Mouse (Mus musculus): ENCODE measurements at regions not wholly inside any gene's neighbourhood (a gene's known extent, or its start where the extent isn't known, plus 50 kb on each side); places are given as distances from the start of the nearest gene placed in this dataset.

DNA sequence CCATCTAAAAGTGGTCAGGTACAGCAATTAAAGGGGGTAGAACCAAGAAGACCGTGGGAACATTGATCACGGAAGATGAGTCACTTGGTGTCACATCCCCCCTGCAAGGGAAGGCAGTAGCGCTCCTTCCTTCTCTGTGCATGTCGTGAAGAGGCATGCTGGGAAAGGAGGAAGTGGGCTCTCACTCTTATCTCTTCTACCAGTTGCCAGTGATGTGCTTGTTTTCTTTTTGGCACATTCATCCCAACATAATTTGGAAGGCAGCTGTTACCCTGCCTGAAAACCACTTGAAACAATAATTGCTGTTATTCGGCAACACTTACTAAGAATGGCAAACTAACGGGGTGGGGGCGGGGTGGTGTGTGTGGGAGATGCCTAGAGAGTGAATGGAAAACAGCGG lies 161.0 kb upstream of the Tmpo start:
- Histone ChIP-seq H3K27ac (replicated peaks) (no peak overlapping the region), H3K36me3 (no peaks in the 10 kb centered on the region), H3K4me2 (no peak overlapping the region), H3K4me3 (no peak overlapping the region), H3K27me3 (no peaks in the 10 kb centered on the region), H3K9me3 (no peaks in the 10 kb centered on the region; the same call in 1 of the 2 replicates), H3K4me1 (replicated peaks) (no peaks in the 10 kb centered on the region), H3K9ac (no peak overlapping the region)
- 85% methylated on average over 8 of the region's 8 CpGs for WGBS
- ATAC-seq (ENCODE audit: low read depth): no peak

DNA sequence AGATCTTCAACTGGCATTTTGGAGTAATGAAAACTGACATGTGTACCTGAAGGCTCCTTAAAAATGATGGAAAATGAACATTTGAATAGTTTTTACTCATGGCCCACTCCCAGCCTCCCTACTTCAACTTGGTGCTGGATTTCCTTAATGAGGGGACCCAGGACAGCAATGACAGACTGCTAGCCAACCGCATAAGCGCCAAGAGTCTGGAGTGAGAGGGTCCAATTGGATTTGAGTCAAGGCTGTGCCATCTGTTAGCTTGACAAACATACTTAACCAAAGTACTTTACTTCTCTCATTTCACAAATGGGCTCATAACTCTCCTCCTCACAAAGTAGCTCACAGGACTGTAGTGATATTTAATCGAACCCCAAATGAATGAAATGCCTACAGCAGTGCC lies 158.2 kb upstream of the Tmpo start:
- Histone ChIP-seq H3K4me3 (no peak overlapping the region), H3K4me1 (replicated peaks) (no peaks in the 10 kb centered on the region), H3K9ac (no peak overlapping the region), H3K9me3 (no peaks in the 10 kb centered on the region; the same call in 1 of the 2 replicates), H3K27ac (replicated peaks) (no peak overlapping the region), H3K27me3 (no peaks in the 10 kb centered on the region), H3K36me3 (no peaks in the 10 kb centered on the region), H3K4me2 (no peak overlapping the region)
- WGBS: 95% methylated on average over 3 of the region's 3 CpGs
- no peak for ATAC-seq (ENCODE audit: low read depth)

DNA sequence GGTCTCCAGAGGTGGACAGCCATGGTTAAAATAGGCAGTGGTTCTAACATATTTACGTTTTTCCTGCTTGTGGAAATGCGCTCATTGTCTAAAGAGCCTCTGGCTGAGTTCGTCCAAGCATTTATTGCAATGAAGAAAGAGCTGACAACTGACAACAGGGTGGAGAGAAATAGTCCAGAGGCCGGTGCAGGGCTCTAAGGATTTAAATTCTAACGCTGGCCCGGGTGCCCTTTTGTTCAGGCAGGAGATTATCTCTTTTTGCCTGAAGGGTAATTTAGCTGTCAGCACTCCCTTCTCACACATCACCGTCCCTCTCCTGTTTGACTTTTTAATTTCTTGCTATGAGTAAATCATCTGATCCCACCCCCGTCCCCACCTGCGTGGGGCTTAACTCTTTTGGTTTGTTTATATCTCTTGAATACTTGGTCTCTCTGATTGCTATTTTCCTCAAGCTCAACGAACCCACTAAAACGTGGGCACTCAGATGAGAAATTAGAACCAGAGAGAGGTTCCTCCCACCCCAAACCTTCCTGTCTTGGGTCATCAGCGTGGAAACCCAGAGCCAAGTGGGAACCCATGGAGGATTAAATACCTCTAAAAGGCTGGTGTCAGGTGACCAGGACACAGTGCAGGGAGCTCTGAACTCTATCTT lies 145.7 kb upstream of the Tmpo start:
- no peaks in the 10 kb centered on the region for H3K4me1 ChIP-seq (replicated peaks)
- H3K27ac ChIP-seq (replicated peaks): no peak overlapping the region
- 47% methylated on average over 12 of the region's 12 CpGs for WGBS
- no peak overlapping the region for H3K9ac ChIP-seq
- no peak for ATAC-seq (ENCODE audit: low read depth)
- no peaks in the 10 kb centered on the region for H3K9me3 ChIP-seq
- H3K36me3 ChIP-seq: no peaks in the 10 kb centered on the region
- H3K4me2 ChIP-seq: no peak overlapping the region
- H3K4me3 ChIP-seq: no peak overlapping the region
- no peaks in the 10 kb centered on the region for H3K27me3 ChIP-seq

DNA sequence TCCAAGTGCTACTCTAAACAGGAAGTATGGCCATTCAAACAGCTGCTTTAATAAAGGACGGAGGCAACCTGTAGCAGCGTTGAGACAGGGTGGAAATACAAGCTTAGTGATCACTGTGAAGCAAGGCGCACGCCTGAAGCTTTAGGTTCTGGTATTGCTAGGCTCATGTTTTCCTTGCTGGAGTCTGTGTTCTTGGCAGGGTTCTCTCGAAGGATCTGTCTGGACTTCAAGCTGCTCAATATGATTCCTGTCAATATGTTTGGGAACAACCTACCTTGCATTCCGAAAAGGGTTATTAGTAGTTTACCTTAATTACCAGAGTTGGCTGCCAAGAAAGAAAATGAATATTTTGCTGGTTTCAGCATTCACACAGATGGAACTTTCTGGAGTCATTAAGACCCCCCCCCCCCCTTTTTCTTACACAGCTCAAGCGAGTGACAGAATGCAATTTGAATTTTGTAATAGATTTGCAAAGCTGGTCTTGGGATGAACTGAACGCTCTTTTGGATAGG lies 145.1 kb upstream of the Tmpo start:
- no peaks in the 10 kb centered on the region for H3K36me3 ChIP-seq
- H3K4me2 ChIP-seq: no peak overlapping the region
- no peaks in the 10 kb centered on the region for H3K9me3 ChIP-seq
- H3K4me1 ChIP-seq (replicated peaks): no peaks in the 10 kb centered on the region
- H3K9ac ChIP-seq: no peak overlapping the region
- no peaks in the 10 kb centered on the region for H3K27me3 ChIP-seq
- H3K27ac ChIP-seq (replicated peaks): no peak overlapping the region
- no peak for ATAC-seq (ENCODE audit: low read depth)
- no peak overlapping the region for H3K4me3 ChIP-seq
- whole genome bisulfite sequencing: 87% methylated on average over 8 of the region's 8 CpGs

DNA sequence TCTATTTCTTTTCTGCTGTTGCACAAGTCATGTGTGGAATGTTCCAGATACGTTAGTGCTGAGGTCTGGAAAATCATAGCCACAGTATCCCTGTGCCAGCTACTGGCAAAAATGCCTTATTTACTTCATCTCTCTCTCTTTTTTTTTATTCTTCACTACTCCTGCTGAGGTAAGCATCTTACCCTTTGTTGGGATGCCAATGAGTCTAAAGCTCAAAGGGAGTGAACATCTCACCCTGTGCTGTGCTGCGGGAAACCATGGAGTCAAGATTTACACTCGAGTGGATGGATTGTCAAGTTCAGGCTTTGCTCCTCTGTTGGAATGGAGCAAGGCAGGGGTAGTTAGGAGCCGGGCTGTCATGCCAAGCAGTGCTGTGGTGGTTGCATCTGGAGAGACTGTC lies 140.1 kb upstream of the Tmpo start:
- H3K36me3 ChIP-seq: no peaks in the 10 kb centered on the region
- WGBS: 85% methylated on average over 4 of the region's 4 CpGs

DNA sequence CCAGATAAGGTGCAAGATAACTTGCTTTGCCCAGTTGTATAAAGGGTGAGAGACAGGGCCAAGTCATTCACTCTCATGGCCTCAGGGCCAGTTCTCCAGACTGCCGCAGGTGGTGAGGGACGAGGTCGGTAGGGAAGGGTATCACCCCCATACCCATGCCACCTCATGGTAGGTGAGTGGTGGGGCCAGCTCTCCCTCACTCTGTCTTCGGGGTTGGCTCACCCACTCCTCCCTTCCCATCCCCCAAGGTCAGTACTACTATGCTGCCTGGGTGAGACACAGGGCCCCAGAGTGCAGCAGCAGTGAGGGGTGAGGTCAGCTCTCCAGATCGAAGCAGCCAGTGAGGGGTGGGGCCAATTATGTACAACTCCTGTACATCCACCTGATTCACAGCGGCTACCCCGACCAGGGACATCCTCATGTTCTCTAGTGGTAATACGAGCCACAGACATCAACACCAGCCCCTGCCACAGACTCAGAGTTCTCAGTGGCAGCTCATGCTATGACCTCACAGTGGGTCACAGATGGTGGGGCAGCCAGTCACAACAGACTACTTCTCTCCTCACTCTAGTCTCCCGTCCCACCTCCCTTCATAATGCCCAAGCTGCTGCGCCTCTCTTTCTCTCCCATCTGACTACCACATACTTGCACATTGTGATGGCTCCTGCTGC lies 138.5 kb upstream of the Tmpo start:
- no peak overlapping the region for H3K4me3 ChIP-seq
- WGBS: 87% methylated on average over 10 of the region's 10 CpGs
- no peak overlapping the region for H3K9ac ChIP-seq
- no peaks in the 10 kb centered on the region for H3K36me3 ChIP-seq
- H3K4me2 ChIP-seq: no peak overlapping the region
- no peaks in the 10 kb centered on the region for H3K27me3 ChIP-seq
- ATAC-seq (ENCODE audit: low read depth): no peak
- H3K4me1 ChIP-seq (replicated peaks): no peaks in the 10 kb centered on the region
- no peak overlapping the region for H3K27ac ChIP-seq (replicated peaks)
- no peaks in the 10 kb centered on the region for H3K9me3 ChIP-seq

More for the DNA sequence above, 140.1 kb upstream of the Tmpo start:
- H3K9ac ChIP-seq: no peak overlapping the region
- H3K27ac ChIP-seq (replicated peaks): no peak overlapping the region
- no peak for ATAC-seq (ENCODE audit: low read depth)
- H3K27me3 ChIP-seq: no peaks in the 10 kb centered on the region
- no peaks in the 10 kb centered on the region for H3K4me1 ChIP-seq (replicated peaks)
- H3K4me3 ChIP-seq: no peak overlapping the region
- no peaks in the 10 kb centered on the region for H3K9me3 ChIP-seq
- no peak overlapping the region for H3K4me2 ChIP-seq

DNA sequence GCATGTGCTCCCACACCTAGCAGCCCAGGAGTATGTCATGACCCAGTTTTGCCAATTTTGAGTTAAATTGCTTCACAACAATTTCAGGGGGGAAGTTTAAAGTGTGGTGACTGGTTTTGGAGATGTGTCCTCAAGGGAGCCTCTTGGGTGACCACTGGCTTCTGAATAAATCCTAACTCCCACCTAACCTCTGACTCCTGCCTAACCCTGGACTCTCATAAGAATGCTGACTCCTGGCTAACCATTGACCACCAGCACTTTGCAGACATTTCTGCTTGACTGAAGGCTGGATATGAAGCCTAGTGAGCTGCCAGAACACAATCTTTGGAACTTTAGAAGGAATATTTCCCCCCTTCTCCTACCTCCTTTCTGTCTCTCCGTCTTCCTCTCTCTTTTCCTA lies 133.3 kb upstream of the Tmpo start:
- no peak overlapping the region for H3K4me2 ChIP-seq
- 91% methylated on average over 1 of the region's 1 CpGs for WGBS
- no peak for ATAC-seq (ENCODE audit: low read depth)
- H3K36me3 ChIP-seq: no peaks in the 10 kb centered on the region
- no peak overlapping the region for H3K9ac ChIP-seq
- H3K4me3 ChIP-seq: no peak overlapping the region
- no peaks in the 10 kb centered on the region for H3K27me3 ChIP-seq
- H3K4me1 ChIP-seq (replicated peaks): no peaks in the 10 kb centered on the region; the same call in 1 of the 2 replicates
- H3K27ac ChIP-seq (replicated peaks): no peak overlapping the region
- no peaks in the 10 kb centered on the region for H3K9me3 ChIP-seq

DNA sequence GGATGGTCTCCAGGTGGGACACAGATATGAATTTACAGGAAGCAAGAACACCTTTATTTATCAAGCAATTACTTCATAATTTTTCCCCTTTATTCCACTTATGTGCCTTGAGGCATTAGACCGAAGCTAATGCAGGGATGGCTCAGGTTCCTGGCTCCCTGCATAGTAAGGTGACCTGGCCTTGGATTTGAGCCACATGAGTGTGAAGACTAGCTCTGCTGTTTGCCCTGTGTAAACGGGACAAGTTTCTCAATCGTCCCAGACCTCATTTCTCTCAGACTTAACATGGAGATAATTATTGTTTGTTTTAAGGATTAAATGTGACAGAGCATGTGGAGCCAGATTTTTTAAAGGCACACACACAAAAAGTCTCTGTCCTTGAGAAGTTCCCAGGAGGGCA lies 132.2 kb upstream of the Tmpo start:
- H3K27me3 ChIP-seq: no peaks in the 10 kb centered on the region
- H3K4me3 ChIP-seq: no peak overlapping the region
- H3K27ac ChIP-seq (replicated peaks): no peak overlapping the region
- no peaks in the 10 kb centered on the region for H3K36me3 ChIP-seq
- H3K4me1 ChIP-seq (replicated peaks): no peaks in the 10 kb centered on the region; the same call in 1 of the 2 replicates
- H3K9ac ChIP-seq: no peak overlapping the region
- no peaks in the 10 kb centered on the region for H3K9me3 ChIP-seq
- ATAC-seq (ENCODE audit: low read depth): no peak
- H3K4me2 ChIP-seq: no peak overlapping the region
- WGBS: 66% methylated on average over 3 of the region's 3 CpGs

DNA sequence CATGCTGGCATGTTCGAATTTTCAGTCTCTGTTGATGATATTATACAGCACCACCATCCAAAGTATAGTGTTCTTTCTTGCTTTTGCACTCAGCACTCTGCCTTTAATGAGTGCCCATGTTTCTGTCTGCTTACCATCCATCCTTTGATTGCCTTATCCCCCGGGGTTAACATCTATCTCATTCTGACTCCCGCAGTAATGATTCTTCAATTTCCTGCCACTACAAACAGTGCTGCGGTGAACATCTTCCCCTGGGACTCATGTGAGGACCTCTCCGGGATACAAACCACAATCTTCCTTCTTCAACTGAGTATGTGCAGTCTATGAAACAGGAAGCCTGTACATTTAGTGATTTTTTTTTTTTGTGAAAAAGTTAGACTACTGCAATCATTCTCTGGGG lies 131.8 kb upstream of the Tmpo start:
- 59% methylated on average over 5 of the region's 5 CpGs for WGBS
- Histone ChIP-seq H3K9me3 (no peaks in the 10 kb centered on the region), H3K4me1 (replicated peaks) (no peaks in the 10 kb centered on the region; the same call in 1 of the 2 replicates), H3K4me2 (no peak overlapping the region), H3K27me3 (no peaks in the 10 kb centered on the region), H3K9ac (no peak overlapping the region), H3K36me3 (no peaks in the 10 kb centered on the region), H3K27ac (replicated peaks) (no peak overlapping the region), H3K4me3 (no peak overlapping the region)
- no peak for ATAC-seq (ENCODE audit: low read depth)

DNA sequence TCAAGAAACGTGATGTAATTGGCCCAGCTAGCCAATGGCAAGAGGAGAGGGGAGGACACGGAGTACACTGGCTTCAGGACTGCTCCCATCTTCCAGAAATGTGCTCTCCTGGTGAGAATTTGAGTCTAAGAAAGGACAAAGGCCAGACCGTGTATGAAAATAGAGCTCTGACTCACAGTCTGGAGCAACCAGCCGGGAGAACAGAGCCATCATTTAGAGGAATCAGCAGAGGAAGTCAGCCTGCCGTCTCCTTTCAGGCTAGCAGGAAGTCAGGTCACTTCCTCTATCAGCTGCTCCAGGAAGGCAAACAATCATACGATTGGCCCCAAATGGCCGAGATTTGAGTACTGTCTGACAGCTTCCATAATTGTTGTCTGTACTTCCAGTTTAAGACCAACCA lies 119.0 kb upstream of the Tmpo start:
- no peak overlapping the region for H3K9ac ChIP-seq
- H3K27me3 ChIP-seq: no peaks in the 10 kb centered on the region
- no peak overlapping the region for H3K4me3 ChIP-seq
- 67% methylated on average over 7 of the region's 7 CpGs for WGBS
- no peaks in the 10 kb centered on the region for H3K36me3 ChIP-seq
- H3K4me1 ChIP-seq (replicated peaks): peaks cover 3% of the 10 kb centered on the region; the same call in 1 of the 2 replicates
- no peaks in the 10 kb centered on the region for H3K9me3 ChIP-seq
- H3K27ac ChIP-seq (replicated peaks): no peak overlapping the region
- no peak for ATAC-seq (ENCODE audit: low read depth)
- H3K4me2 ChIP-seq: no peak overlapping the region

DNA sequence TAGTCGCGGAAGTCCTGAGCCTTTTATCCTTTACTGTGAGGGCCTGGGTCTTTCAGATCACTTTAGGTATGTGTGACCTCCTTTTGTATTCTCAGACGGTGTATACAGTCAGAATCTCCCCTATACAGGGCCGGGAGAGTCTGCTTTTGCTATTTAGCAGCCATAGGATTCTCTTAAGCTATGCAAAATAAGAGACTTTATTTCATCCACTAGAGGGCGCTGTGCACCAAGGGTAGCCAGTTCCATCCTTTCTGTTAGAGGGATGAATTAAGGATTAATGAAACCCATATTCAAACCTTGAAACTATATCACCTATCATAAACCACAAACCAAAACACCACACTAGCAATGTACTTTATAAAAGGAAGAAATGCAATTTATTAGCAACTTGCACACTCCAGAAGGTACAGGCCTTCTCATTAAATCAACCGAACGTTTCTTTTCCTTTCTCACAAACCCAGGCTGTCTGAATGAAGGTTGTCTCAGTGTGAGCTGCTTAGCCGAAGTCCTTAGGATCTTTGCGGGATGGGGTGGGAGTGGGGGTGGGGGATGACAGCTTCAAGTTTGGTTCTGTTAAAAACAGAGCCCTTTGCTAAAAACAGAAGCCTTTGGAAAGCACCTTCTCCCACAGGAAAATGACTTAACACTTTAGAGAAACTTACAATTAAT lies 116.8 kb upstream of the Tmpo start:
- 31% methylated on average over 9 of the region's 9 CpGs for WGBS

DNA sequence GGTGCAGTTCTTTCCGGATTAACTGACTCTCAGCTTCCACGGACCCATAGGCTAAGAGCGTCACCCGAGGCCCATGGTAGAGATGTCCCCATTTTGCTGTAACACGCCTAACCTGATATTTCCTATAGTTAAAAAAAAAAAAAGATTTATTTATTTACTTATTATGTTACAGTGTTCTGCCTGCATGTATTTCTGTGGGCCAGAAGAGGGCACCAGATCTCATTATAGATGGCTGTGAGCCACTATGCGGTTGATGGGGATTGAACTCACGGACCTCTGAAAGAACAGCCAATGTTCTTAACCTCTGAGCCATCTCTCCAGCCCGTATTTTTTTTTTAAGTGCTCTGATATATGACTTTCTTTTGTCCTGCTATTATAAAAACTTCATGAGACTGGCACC lies 114.2 kb upstream of the Tmpo start:
- ATAC-seq (ENCODE audit: low read depth): no peak
- Histone ChIP-seq H3K9me3 (no peaks in the 10 kb centered on the region), H3K27me3 (no peaks in the 10 kb centered on the region), H3K4me1 (replicated peaks) (peaks cover 3% of the 10 kb centered on the region; the same call in 1 of the 2 replicates), H3K36me3 (no peaks in the 10 kb centered on the region), H3K4me3 (no peak overlapping the region), H3K4me2 (no peak overlapping the region), H3K27ac (replicated peaks) (no peak overlapping the region), H3K9ac (no peak overlapping the region)
- 83% methylated on average over 8 of the region's 8 CpGs for WGBS

More for the DNA sequence above, 116.8 kb upstream of the Tmpo start:
- Histone ChIP-seq H3K9me3 (no peaks in the 10 kb centered on the region), H3K27me3 (no peaks in the 10 kb centered on the region), H3K4me2 (no peak overlapping the region), H3K4me1 (replicated peaks) (peaks cover 3% of the 10 kb centered on the region; the same call in 1 of the 2 replicates), H3K27ac (replicated peaks) (no peak overlapping the region), H3K4me3 (no peak overlapping the region), H3K9ac (no peak overlapping the region), H3K36me3 (no peaks in the 10 kb centered on the region)
- peak; percentile 74 for ATAC-seq (ENCODE audit: low read depth)

All from neural tube, embryonic 13.5 days (tissue).